Mouse (Mus musculus) liver, adult 2 months (tissue): ENCODE measurements at regions not wholly inside any gene's neighbourhood (a gene's known extent, or its start where the extent isn't known, plus 50 kb on each side); places are given as distances from the start of the nearest gene placed in this dataset.

ENCODE experiments used
- DNase-seq: peaks from one replicate; pipeline ENCODE4 v3.0.0-alpha.2; 2011; ENCODE audit warnings: low read depth, low spot score; ENCODE audit errors: extremely low read depth
- H3K27ac ChIP-seq: fragments of 200-500 bp; replicated peaks from 2 replicates; pipeline ENCODE4 v1.5.1; 2012; ENCODE audit warnings: low read depth, mild to moderate bottlenecking, control low read depth, inconsistent platforms, low read length; ENCODE audit not compliant: insufficient read depth
- H3K27me3 ChIP-seq: fragments of 200-500 bp; 2 replicates; pipeline ENCODE4 v1.6.1; 2012; ENCODE audit warnings: mild to moderate bottlenecking, moderate library complexity, low read length, inconsistent platforms; ENCODE audit not compliant: control insufficient read depth, insufficient read depth
- H3K36me3 ChIP-seq: fragments of 200-500 bp; 2 replicates; pipeline ENCODE4 v1.6.1; 2012; ENCODE audit warnings: low read length, inconsistent platforms; ENCODE audit not compliant: control insufficient read depth, insufficient read depth
- H3K4me1 ChIP-seq: fragments of 200-500 bp; 2 replicates; pipeline ENCODE4 v1.6.1; 2011; ENCODE audit warnings: low read length; ENCODE audit not compliant: control insufficient read depth, insufficient read depth
- H3K4me3 ChIP-seq: fragments of 200-500 bp; 2 replicates; pipeline ENCODE4 v1.5.1; 2011; ENCODE audit warnings: low read depth, mild to moderate bottlenecking, control low read depth, low read length, moderate library complexity; ENCODE audit not compliant: insufficient read depth
- H3K79me2 ChIP-seq: fragments of 200-500 bp; 2 replicates; pipeline ENCODE4 v1.6.1; 2012; ENCODE audit warnings: inconsistent platforms, mild to moderate bottlenecking, low read length, moderate library complexity; ENCODE audit not compliant: control insufficient read depth, insufficient read depth
- H3K9ac ChIP-seq: fragments of 200-500 bp; 2 replicates; pipeline ENCODE4 v1.6.1; 2012; ENCODE audit warnings: low read depth, mild to moderate bottlenecking, control low read depth, inconsistent platforms, low read length
- CTCF ChIP-seq: fragments of 200-500 bp; IDR thresholded peaks from 2 replicates; pipeline ENCODE4 v1.5.1; 2011; ENCODE audit warnings: low read depth, low read length, control low read depth
- POLR2A ChIP-seq: fragments of 200-500 bp; IDR thresholded peaks from 2 replicates; pipeline ENCODE4 v1.6.1; 2011; ENCODE audit warnings: low read length, control low read depth; ENCODE audit not compliant: insufficient read depth; ENCODE audit errors: extremely low read depth
- WGBS: fragments of 180-500 bp; shearing (Covaris S2); methylation state at CpG from one replicate; pipeline ENCODE4 v1.1.7; 2018; 5-methylcytosine and 5-hydroxymethylcytosine counted together

DNA sequence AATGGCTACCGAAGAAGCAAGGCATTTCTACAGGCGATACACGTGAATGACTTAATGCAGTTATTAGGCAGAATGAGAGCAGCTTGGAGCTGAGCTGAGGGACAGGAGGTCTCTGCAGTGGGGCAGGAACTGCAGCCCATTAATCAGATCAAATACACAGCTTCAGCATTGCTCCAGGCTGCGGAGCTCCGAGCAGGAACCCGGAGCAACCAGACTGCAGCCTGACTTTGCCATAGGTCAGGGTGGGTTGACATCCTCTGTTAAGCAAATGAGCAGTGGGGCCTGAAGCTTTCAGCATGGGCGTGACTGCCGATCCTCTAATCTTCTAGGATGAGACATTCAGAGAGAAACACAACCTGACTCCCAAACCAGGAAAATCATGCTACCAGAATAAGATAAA lies 555.4 kb upstream of the Slc35b3 start:
- no peak for DNase-seq
- H3K4me1 ChIP-seq, result no peaks in the 10 kb centered on the region
- no peak overlapping the region for H3K4me3 ChIP-seq
- no peaks in the 10 kb centered on the region for H3K27me3 ChIP-seq
- 71% methylated on average over 8 of the region's 8 CpGs for WGBS
- H3K79me2 ChIP-seq, result no peaks in the 10 kb centered on the region
- TF ChIP-seq POLR2A (no peak), CTCF (no peak)
- no peak overlapping the region for H3K9ac ChIP-seq
- no peaks in the 10 kb centered on the region for H3K36me3 ChIP-seq
- H3K27ac ChIP-seq, result no peak overlapping the region

DNA sequence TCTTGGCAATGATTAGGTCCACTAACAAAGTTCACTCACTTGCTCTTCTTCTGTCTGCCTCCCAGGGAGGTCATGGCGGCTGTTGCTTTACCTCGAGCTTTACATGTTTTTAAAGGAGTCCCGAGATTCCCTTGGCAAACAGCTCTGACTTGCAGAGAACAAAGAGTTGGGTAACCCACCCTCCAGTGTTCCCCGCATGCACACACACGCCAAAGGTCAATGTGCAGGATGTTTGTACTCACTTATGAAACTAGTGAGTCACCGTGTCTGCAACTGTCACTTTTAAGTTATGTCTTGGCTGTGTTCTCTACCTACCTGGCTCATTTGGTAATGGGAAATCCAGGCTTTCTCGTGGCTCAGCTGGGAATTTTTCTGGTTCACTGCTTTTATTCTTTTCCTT lies 529.1 kb upstream of the Slc35b3 start:
- no peak overlapping the region for H3K27ac ChIP-seq
- TF ChIP-seq POLR2A (no peak), CTCF (no peak)
- DNase-seq, result peak; percentile 20
- no peaks in the 10 kb centered on the region for H3K27me3 ChIP-seq
- H3K4me1 ChIP-seq, result no peaks in the 10 kb centered on the region
- no peak overlapping the region for H3K9ac ChIP-seq
- no peak overlapping the region for H3K4me3 ChIP-seq
- H3K36me3 ChIP-seq, result no peaks in the 10 kb centered on the region
- no peaks in the 10 kb centered on the region for H3K79me2 ChIP-seq
- 51% methylated on average over 7 of the region's 7 CpGs for WGBS

DNA sequence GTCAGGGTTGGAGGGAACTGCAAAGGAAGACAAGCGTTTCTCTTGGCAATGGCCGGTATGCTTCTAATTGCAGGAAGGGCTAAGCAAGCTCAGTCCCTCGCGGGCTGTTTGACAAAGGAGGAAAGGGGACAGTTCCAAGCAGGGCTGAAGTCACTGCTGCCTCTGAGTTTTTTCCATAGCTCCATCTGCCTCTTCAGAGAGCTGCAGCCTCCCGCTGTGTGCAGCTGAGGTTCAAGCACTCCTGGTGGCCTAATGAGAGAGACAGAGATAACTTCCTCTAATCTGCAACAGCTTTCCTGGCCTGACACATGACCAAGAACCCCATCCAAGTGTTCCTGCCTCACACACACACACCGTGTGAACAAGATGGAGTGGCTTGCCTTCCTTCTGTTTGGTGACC lies 511.9 kb upstream of the Slc35b3 start:
- no peaks in the 10 kb centered on the region for H3K36me3 ChIP-seq
- 52% methylated on average over 6 of the region's 6 CpGs for WGBS
- H3K4me1 ChIP-seq, result no peaks in the 10 kb centered on the region
- H3K4me3 ChIP-seq, result no peak overlapping the region
- no peaks in the 10 kb centered on the region for H3K27me3 ChIP-seq
- H3K9ac ChIP-seq, result no peak overlapping the region
- DNase-seq, result no peak
- H3K27ac ChIP-seq, result no peak overlapping the region
- no peak for TF ChIP-seq CTCF
- no peak for TF ChIP-seq POLR2A
- no peaks in the 10 kb centered on the region for H3K79me2 ChIP-seq

DNA sequence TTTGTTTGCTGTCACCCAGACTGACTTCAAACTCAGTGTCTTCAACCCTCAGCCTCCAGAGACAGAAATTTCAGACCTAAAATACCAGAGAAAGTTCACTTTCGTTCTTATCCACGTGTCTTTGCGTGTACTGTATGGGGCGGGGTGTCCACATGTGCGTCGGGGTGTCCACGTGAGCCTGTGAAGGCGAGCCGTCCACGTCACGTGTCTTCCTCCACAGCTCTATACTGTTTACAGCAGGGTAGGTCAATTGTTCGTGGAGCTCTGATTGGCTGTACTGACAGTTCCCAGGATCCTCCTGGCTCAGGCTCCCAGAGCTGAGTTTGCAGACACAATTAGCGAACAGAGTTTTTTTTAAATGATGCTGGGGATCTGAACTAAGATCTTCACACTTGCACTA lies 481.1 kb upstream of the Slc35b3 start:
- WGBS, result 47% methylated on average over 13 of the region's 13 CpGs
- peaks cover 2% of the 10 kb centered on the region; the same call in 1 of the 2 replicates for H3K36me3 ChIP-seq
- peaks cover 17% of the 10 kb centered on the region for H3K4me1 ChIP-seq

DNA sequence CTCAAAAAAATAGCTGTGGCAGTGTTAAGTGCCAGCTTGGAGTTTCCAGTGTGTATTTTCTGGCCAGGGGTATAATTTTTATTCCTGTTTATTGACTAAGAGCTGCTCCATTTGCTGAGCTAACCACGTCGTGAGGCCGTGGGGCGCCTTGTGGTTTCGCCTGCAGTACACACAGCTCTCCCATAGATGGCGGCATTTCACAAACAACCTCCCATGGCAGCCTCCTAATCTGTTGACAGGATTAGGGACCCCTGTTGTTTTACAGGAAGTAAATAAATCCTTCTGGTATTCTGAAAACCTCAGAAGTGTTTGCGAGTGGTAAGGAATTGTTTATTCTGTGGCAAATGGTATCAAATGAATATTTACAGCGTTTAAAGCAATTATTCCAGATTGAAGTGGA lies 480.2 kb upstream of the Slc35b3 start:
- WGBS, result 3% methylated on average over 8 of the region's 8 CpGs
- H3K4me1 ChIP-seq, result peaks cover 17% of the 10 kb centered on the region
- TF ChIP-seq POLR2A (no peak), CTCF (peak; percentile 91)
- peaks cover 2% of the 10 kb centered on the region; the same call in 1 of the 2 replicates for H3K36me3 ChIP-seq
- H3K79me2 ChIP-seq, result no peaks in the 10 kb centered on the region; the same call in 1 of the 2 replicates
- peak overlapping the region; percentile 83 for H3K9ac ChIP-seq
- peak overlapping the region; percentile 97 for H3K27ac ChIP-seq
- no peaks in the 10 kb centered on the region for H3K27me3 ChIP-seq
- peak; percentile 78 for DNase-seq
- peak overlapping the region; percentile 61 for H3K4me3 ChIP-seq

More for the DNA sequence above, 481.1 kb upstream of the Slc35b3 start:
- no peaks in the 10 kb centered on the region; the same call in 1 of the 2 replicates for H3K79me2 ChIP-seq
- no peak for TF ChIP-seq CTCF
- no peak for TF ChIP-seq POLR2A
- peak overlapping the region; percentile 78 for H3K27ac ChIP-seq
- no peaks in the 10 kb centered on the region for H3K27me3 ChIP-seq
- peak overlapping the region; percentile 53 for H3K4me3 ChIP-seq
- peak; percentile 93 for DNase-seq
- peak overlapping the region; percentile 28 for H3K9ac ChIP-seq

DNA sequence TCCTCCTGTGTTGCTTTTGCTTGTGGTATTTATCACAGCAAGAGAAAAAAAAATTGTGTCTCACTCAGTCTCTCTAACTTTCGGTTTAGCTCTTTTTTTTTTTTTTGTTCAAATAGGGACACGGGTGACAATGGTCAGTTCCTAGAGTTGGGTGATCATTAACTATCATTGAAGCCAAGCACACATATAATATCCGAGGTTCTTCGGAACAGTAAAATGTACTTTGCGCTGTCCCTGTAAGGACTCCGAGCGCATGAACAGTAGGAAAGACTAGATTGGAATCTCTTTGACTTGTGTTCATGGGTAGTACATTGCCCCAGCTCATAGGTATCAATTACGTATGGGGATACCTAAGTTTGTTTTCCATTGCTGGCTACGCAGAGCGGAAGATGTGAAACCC lies 479.7 kb upstream of the Slc35b3 start:
- H3K27me3 ChIP-seq, result no peaks in the 10 kb centered on the region
- H3K79me2 ChIP-seq, result no peaks in the 10 kb centered on the region; the same call in 1 of the 2 replicates
- peak overlapping the region; percentile 83 for H3K9ac ChIP-seq
- peak overlapping the region; percentile 97 for H3K27ac ChIP-seq
- TF ChIP-seq POLR2A, result no peak
- TF ChIP-seq CTCF, result no peak
- H3K36me3 ChIP-seq, result peaks cover 2% of the 10 kb centered on the region; the same call in 1 of the 2 replicates
- peak overlapping the region; percentile 61 for H3K4me3 ChIP-seq
- DNase-seq, result peak; percentile 97
- H3K4me1 ChIP-seq, result peaks cover 17% of the 10 kb centered on the region
- WGBS, result 25% methylated on average over 10 of the region's 10 CpGs
